Mouse (Mus musculus) kidney, embryonic 16.5 days (tissue): ENCODE results near the gene Gucy2e. TPM values are rescaled to one million over a fixed set of nuclear protein-coding genes. Genes with fewer than 3 reads are reported as not detected.
A peak's percentile ranks its signal among the peaks of the same experiment; 100 is the strongest.

Experiments
- ATAC-seq: fragments of 200-750 bp; cut with Nextera tagmentation; 2 replicates; pipeline ENCODE4 v1.8.0; 2017; ENCODE audit warnings: moderate TSS enrichment; ENCODE audit not compliant: low FRiP score, low TSS enrichment
- H3K27ac ChIP-seq: fragments of 300-500 bp; sonication (generic); 2 replicates; pipeline ENCODE4 v1.5.1; 2014; ENCODE audit warnings: low read length
- H3K27me3 ChIP-seq: fragments of 300-500 bp; sonication (generic); 2 replicates; pipeline ENCODE4 v1.6.1; 2014; ENCODE audit warnings: low read length, control low read depth, mixed read lengths; ENCODE audit not compliant: insufficient read depth
- H3K36me3 ChIP-seq: fragments of 300-500 bp; sonication (generic); 2 replicates; pipeline ENCODE4 v1.6.1; 2014; ENCODE audit warnings: low read length, control low read depth, mixed read lengths; ENCODE audit not compliant: insufficient read depth
- H3K4me1 ChIP-seq: fragments of 300-500 bp; sonication (generic); 2 replicates; pipeline ENCODE4 v1.6.1; 2014; ENCODE audit warnings: low read length, control low read depth, mixed read lengths; ENCODE audit not compliant: insufficient read depth
- H3K4me2 ChIP-seq: fragments of 300-500 bp; sonication (generic); replicated peaks from 2 replicates; pipeline ENCODE4 v1.6.1; 2014; ENCODE audit warnings: low read depth, low read length
- H3K4me3 ChIP-seq: fragments of 300-500 bp; sonication (generic); 2 replicates; pipeline ENCODE4 v1.5.1; 2014; ENCODE audit warnings: mild to moderate bottlenecking, low read length
- H3K9ac ChIP-seq: fragments of 300-500 bp; sonication (generic); replicated peaks from 2 replicates; pipeline ENCODE4 v1.6.1; 2014; ENCODE audit warnings: low read length
- H3K9me3 ChIP-seq: fragments of 300-500 bp; sonication (generic); 2 replicates; pipeline ENCODE4 v1.6.1; 2016; ENCODE audit warnings: low read length, control low read depth
- WGBS: fragments of 180-500 bp; shearing (Covaris S2); extraction: QIAGEN DNeasy Blood & Tissue Kit; methylation state at CpG from one replicate; pipeline ENCODE4 v1.1.7; 2014; 5-methylcytosine and 5-hydroxymethylcytosine counted together
- polyA plus RNA-seq: library from polyadenylated mRNA; unstranded; fragments of >200 nt; fragmentation: Nextera tagmentation; extraction: Ambion mirVana; gene quantifications from 2 replicates; pipeline ENCODE4 v1.2.1, GENCODE M21; 2015

Gucy2e gene
- polyA plus RNA-seq, 1 experiment from 2014 or later: 0.27 TPM

GRCm38 (mm10) chr11:69264276-69264675 lies 27.4 kb upstream of the Gucy2e start:
- peaks cover 8% of the 10 kb centered on the region; the same call in 1 of the 2 replicates for H3K4me1 ChIP-seq
- 21% methylated on average over 2 of the region's 2 CpGs for WGBS
- H3K36me3 ChIP-seq: no peaks in the 10 kb centered on the region
- H3K9me3 ChIP-seq: no peaks in the 10 kb centered on the region
- ATAC-seq: peak; percentile 57; the same call in 1 of the 2 replicates
- H3K27ac ChIP-seq: no peak overlapping the region
- no peaks in the 10 kb centered on the region for H3K27me3 ChIP-seq
- H3K4me2 ChIP-seq: no peak overlapping the region
- no peak overlapping the region for H3K4me3 ChIP-seq
- no peak overlapping the region for H3K9ac ChIP-seq

DNA sequence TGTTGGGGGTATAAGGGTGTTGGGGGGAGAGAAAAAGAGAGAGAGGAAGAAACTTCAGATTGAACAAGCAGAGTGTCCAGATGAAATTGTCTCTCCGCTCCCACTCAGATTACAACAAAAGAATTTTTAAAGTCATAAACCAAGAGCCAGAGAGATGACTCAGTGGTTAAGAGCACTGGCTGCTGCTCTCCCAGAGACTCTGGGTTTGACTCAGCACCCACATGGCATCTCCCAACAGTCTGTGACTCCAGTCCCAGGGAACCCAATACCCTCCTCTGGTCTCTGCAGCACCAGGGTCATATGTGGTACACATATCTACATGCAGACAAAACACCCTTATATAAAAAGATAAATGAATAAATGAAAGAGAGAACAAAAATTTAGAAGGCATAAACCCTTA lies 23.3 kb upstream of the Gucy2e start:
- no peak for ATAC-seq
- Histone ChIP-seq H3K9me3 (no peaks in the 10 kb centered on the region), H3K4me1 (no peaks in the 10 kb centered on the region), H3K9ac (no peak overlapping the region), H3K4me3 (no peak overlapping the region), H3K4me2 (no peak overlapping the region), H3K27me3 (peaks cover 4% of the 10 kb centered on the region; the same call in 1 of the 2 replicates), H3K27ac (no peak overlapping the region), H3K36me3 (no peaks in the 10 kb centered on the region)
- 84% methylated on average over 1 of the region's 1 CpGs for WGBS

GRCm38 (mm10) chr11:69258287-69258686 lies 21.5 kb upstream of the Gucy2e start:
- Histone ChIP-seq H3K4me3 (no peak overlapping the region), H3K4me2 (no peak overlapping the region), H3K27me3 (peaks cover 4% of the 10 kb centered on the region; the same call in 1 of the 2 replicates), H3K9me3 (no peaks in the 10 kb centered on the region), H3K36me3 (no peaks in the 10 kb centered on the region), H3K4me1 (no peaks in the 10 kb centered on the region), H3K27ac (no peak overlapping the region), H3K9ac (no peak overlapping the region)
- peak; percentile 57; the same call in 1 of the 2 replicates for ATAC-seq
- 56% methylated on average over 5 of the region's 5 CpGs for WGBS

GRCm38 (mm10) chr11:69257807-69258206 lies 21.0 kb upstream of the Gucy2e start:
- no peaks in the 10 kb centered on the region for H3K4me1 ChIP-seq
- H3K9me3 ChIP-seq: no peaks in the 10 kb centered on the region
- H3K4me3 ChIP-seq: no peak overlapping the region; the same call in 1 of the 2 replicates
- WGBS: 48% methylated on average over 4 of the region's 4 CpGs
- no peak overlapping the region for H3K27ac ChIP-seq
- H3K36me3 ChIP-seq: no peaks in the 10 kb centered on the region
- H3K4me2 ChIP-seq: 0 out of 2 replicates have a peak overlapping the region, but pooled peaks have one; percentile 30
- H3K9ac ChIP-seq: 0 out of 2 replicates have a peak overlapping the region, but pooled peaks have one; percentile 55
- peaks cover 4% of the 10 kb centered on the region; the same call in 1 of the 2 replicates for H3K27me3 ChIP-seq
- ATAC-seq: no peak

- H3K27me3 ChIP-seq: peaks cover 4% of the 10 kb centered on the region; the same call in 1 of the 2 replicates
- no peaks in the 10 kb centered on the region for H3K4me1 ChIP-seq
- no peak overlapping the region for H3K4me3 ChIP-seq
- ATAC-seq: no peak
- no peaks in the 10 kb centered on the region for H3K36me3 ChIP-seq
- no peak overlapping the region for H3K27ac ChIP-seq
- H3K9ac ChIP-seq: no peak overlapping the region
- no peaks in the 10 kb centered on the region for H3K9me3 ChIP-seq
- no peak overlapping the region for H3K4me2 ChIP-seq
- WGBS: 65% methylated on average over 2 of the region's 2 CpGs
Measured at GRCm38 (mm10) chr11:69257072-69257471, 20.2 kb upstream of the Gucy2e start.

GRCm38 (mm10) chr11:69254808-69255207 lies 18.0 kb upstream of the Gucy2e start:
- H3K4me1 ChIP-seq: no peaks in the 10 kb centered on the region

GRCm38 (mm10) chr11:69253131-69253530 lies 16.3 kb upstream of the Gucy2e start:
- 40% methylated on average over 9 of the region's 9 CpGs for WGBS
- no peak for ATAC-seq
- Histone ChIP-seq H3K36me3 (no peaks in the 10 kb centered on the region), H3K4me1 (no peaks in the 10 kb centered on the region), H3K4me2 (no peak overlapping the region), H3K4me3 (no peak overlapping the region), H3K27ac (no peak overlapping the region), H3K9ac (0 out of 2 replicates have a peak overlapping the region, but pooled peaks have one; percentile 11), H3K27me3 (peaks cover 4% of the 10 kb centered on the region; the same call in 1 of the 2 replicates), H3K9me3 (no peaks in the 10 kb centered on the region)

More at GRCm38 (mm10) chr11:69254808-69255207, 18.0 kb upstream of the Gucy2e start:
- no peak for ATAC-seq
- WGBS: 83% methylated on average over 5 of the region's 5 CpGs
- no peak overlapping the region for H3K4me2 ChIP-seq
- no peaks in the 10 kb centered on the region for H3K9me3 ChIP-seq
- no peak overlapping the region for H3K4me3 ChIP-seq
- no peak overlapping the region for H3K9ac ChIP-seq
- H3K27ac ChIP-seq: no peak overlapping the region
- peaks cover 4% of the 10 kb centered on the region; the same call in 1 of the 2 replicates for H3K27me3 ChIP-seq
- no peaks in the 10 kb centered on the region for H3K36me3 ChIP-seq

GRCm38 (mm10) chr11:69251953-69252352 lies 15.1 kb upstream of the Gucy2e start:
- no peak overlapping the region for H3K4me3 ChIP-seq
- 82% methylated on average over 7 of the region's 7 CpGs for WGBS
- no peaks in the 10 kb centered on the region for H3K36me3 ChIP-seq
- no peak overlapping the region for H3K4me2 ChIP-seq
- no peak overlapping the region for H3K27ac ChIP-seq
- no peak overlapping the region for H3K9ac ChIP-seq
- peaks cover 4% of the 10 kb centered on the region; the same call in 1 of the 2 replicates for H3K27me3 ChIP-seq
- no peaks in the 10 kb centered on the region for H3K9me3 ChIP-seq
- ATAC-seq: no peak
- H3K4me1 ChIP-seq: no peaks in the 10 kb centered on the region

DNA sequence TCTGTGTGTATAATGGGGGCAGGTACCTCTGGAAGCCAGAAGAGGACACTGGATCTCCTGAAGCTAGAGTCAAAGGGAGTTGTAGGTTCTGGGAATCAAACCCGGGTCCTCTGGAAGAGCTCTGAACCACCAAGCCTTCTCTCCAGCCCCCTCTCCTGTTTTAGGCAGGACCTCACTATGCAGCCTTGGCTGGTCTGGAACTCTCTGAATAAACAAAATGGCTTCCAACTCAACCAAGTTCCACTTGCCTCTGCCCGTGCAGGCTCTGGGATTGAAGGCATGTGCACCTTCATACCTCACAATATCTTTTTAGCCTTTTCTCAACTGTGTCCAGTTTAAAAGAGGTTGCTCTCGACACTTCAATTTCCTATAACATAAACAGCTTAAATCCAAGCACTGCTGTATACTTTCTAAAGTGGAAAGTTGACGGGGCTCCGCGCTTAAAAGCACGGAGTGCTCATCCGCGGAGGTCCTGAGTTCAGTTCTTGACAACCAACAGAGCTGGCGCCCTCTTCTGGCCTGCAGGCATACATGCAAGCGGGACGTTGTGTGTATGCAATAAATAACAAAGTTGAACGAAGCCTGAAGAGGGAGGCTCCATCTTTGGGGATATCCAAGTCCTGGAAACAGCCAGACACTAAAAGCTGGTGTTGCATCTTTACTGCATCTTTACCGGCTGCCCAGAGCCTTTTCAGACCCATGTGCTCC lies 14.5 kb upstream of the Gucy2e start:
- WGBS: 67% methylated on average over 14 of the region's 14 CpGs
- Histone ChIP-seq H3K9ac (no peak overlapping the region), H3K9me3 (no peaks in the 10 kb centered on the region), H3K4me1 (no peaks in the 10 kb centered on the region; the same call in 1 of the 2 replicates), H3K27ac (no peak overlapping the region), H3K36me3 (no peaks in the 10 kb centered on the region), H3K27me3 (peaks cover 4% of the 10 kb centered on the region; the same call in 1 of the 2 replicates), H3K4me3 (no peak overlapping the region), H3K4me2 (no peak overlapping the region)
- ATAC-seq: no peak

GRCm38 (mm10) chr11:69250106-69250505 lies 13.3 kb upstream of the Gucy2e start:
- 67% methylated on average over 5 of the region's 5 CpGs for WGBS
- ATAC-seq: no peak
- H3K9ac ChIP-seq: no peak overlapping the region
- H3K27me3 ChIP-seq: no peaks in the 10 kb centered on the region
- no peak overlapping the region for H3K4me2 ChIP-seq
- no peak overlapping the region for H3K4me3 ChIP-seq
- no peak overlapping the region for H3K27ac ChIP-seq
- H3K36me3 ChIP-seq: no peaks in the 10 kb centered on the region
- H3K9me3 ChIP-seq: no peaks in the 10 kb centered on the region
- peaks cover 6% of the 10 kb centered on the region for H3K4me1 ChIP-seq
